Mouse (Mus musculus) kidney, postnatal 0 days (tissue): ENCODE results near the gene Gtf3c5. TPM values are rescaled to one million over a fixed set of nuclear protein-coding genes. Genes with fewer than 3 reads are reported as not detected.

Experiments used
- ATAC-seq: fragments of 200-750 bp; cut with Nextera tagmentation; replicated peaks from 2 replicates; pipeline ENCODE4 v1.8.0; 2017; ENCODE audit warnings: low read depth, moderate number of reproducible peaks, moderate TSS enrichment, moderate library complexity; ENCODE audit not compliant: low FRiP score
- DNase-seq: peaks from one replicate; pipeline ENCODE4 v3.0.0-alpha.2; 2016; ENCODE audit warnings: low spot score
- H3K27ac ChIP-seq: fragments of 300-500 bp; sonication (generic); 2 replicates; pipeline ENCODE4 v1.5.1; 2014; ENCODE audit warnings: mild to moderate bottlenecking
- H3K27me3 ChIP-seq: fragments of 300-500 bp; sonication (generic); 2 replicates; pipeline ENCODE4 v1.6.1; 2014; ENCODE audit warnings: low read length, mixed read lengths; ENCODE audit not compliant: insufficient read depth
- H3K36me3 ChIP-seq: fragments of 300-500 bp; sonication (generic); 2 replicates; pipeline ENCODE4 v1.6.1; 2014; ENCODE audit warnings: low read length, mixed read lengths; ENCODE audit not compliant: insufficient read depth
- H3K4me1 ChIP-seq: fragments of 300-500 bp; sonication (generic); replicated peaks from 2 replicates; pipeline ENCODE4 v1.6.1; 2014; ENCODE audit warnings: antibody characterized with exemption, low read length, mixed read lengths; ENCODE audit not compliant: insufficient read depth
- H3K4me2 ChIP-seq: fragments of 300-500 bp; sonication (generic); 2 replicates; pipeline ENCODE4 v1.6.1; 2014; ENCODE audit warnings: mild to moderate bottlenecking, low read length, moderate library complexity, mixed read lengths
- H3K4me3 ChIP-seq: fragments of 300-500 bp; sonication (generic); replicated peaks from 2 replicates; pipeline ENCODE4 v1.5.1; 2014; ENCODE audit warnings: low read depth, low read length
- H3K9ac ChIP-seq: fragments of 300-500 bp; sonication (generic); 2 replicates; pipeline ENCODE4 v1.6.1; 2014; ENCODE audit warnings: low read depth, low read length
- H3K9me3 ChIP-seq: fragments of 300-500 bp; sonication (generic); replicated peaks from 2 replicates; pipeline ENCODE4 v1.6.1; 2016; ENCODE audit warnings: low read length, inconsistent platforms, mixed read lengths
- CTCF ChIP-seq: IDR thresholded peaks from 2 replicates; pipeline ENCODE4 v1.5.1; 2016; ENCODE audit warnings: antibody characterized with exemption, low read depth, mild to moderate bottlenecking, moderate library complexity
- WGBS: fragments of 180-500 bp; shearing (Covaris S2); extraction: QIAGEN DNeasy Blood & Tissue Kit; methylation state at CpG from one replicate; pipeline ENCODE4 v1.1.7; 2014; 5-methylcytosine and 5-hydroxymethylcytosine counted together
- microRNA-seq: library from miRNA; unstranded; fragments of <30 nt; microRNA quantifications from one replicate; pipeline ENCODE4, GENCODE M21; 2016
- polyA plus RNA-seq: library from polyadenylated mRNA; unstranded; fragments of >200 nt; fragmentation: Nextera tagmentation; extraction: Ambion mirVana; gene quantifications from 2 replicates; pipeline ENCODE4 v1.2.1, GENCODE M21; 2015

Gtf3c5 gene
- polyA plus RNA-seq, 1 experiment from 2014 or later, result 19.6 TPM

GRCm38 (mm10) chr2:28517206-28517909 is 66.2 kb downstream of the Gtf3c5 start:
- 51% methylated on average over 5 of the region's 5 CpGs for WGBS
- TF ChIP-seq CTCF, result peak; percentile 88

More at GRCm38 (mm10) chr2:28517206-28517909, 66.2 kb downstream of the Gtf3c5 start:
- Histone ChIP-seq H3K27me3 (no peaks in the 10 kb centered on the region), H3K36me3 (no peaks in the 10 kb centered on the region), H3K4me3 (no peak overlapping the region), H3K27ac (0 out of 2 replicates have a peak overlapping the region, but pooled peaks have one; percentile 13), H3K4me1 (peaks cover 16% of the 10 kb centered on the region), H3K9me3 (no peaks in the 10 kb centered on the region), H3K9ac (no peak overlapping the region), H3K4me2 (no peak overlapping the region)
- ATAC-seq (peak; percentile 62), DNase-seq (peak; percentile 84)

Small RNAs within 50 kb of the gene (microRNA-seq; reads per million reads assigned to microRNA genes)
- not detected for gene Gm22824

Other genes starting within 250 kb of the Gtf3c5 start
- gene Ppp1r26, start 137.0 kb downstream of the Gtf3c5 start, polyA plus RNA-seq, result 2.4 and 2.8 TPM in 2 replicates
- 0.22 and 0.49 TPM in 2 replicates for gene 1700007K13Rik, start 117.4 kb downstream of the Gtf3c5 start, polyA plus RNA-seq
- gene Mrps2, start 115.7 kb downstream of the Gtf3c5 start, polyA plus RNA-seq, result 51.9 and 54.1 TPM in 2 replicates
- gene Gbgt1, start 86.9 kb downstream of the Gtf3c5 start, polyA plus RNA-seq, result 2.4 and 3.8 TPM in 2 replicates
- gene Gm10134, start 77.7 kb downstream of the Gtf3c5 start, polyA plus RNA-seq, result 10.2 and 11.1 TPM in 2 replicates
- 16.0 and 18.1 TPM in 2 replicates for gene Ralgds, start 70.6 kb downstream of the Gtf3c5 start, polyA plus RNA-seq
- not detected in 2 replicates for gene Cel, start 20.3 kb downstream of the Gtf3c5 start, polyA plus RNA-seq
- gene Gfi1b, start 38.2 kb upstream of the Gtf3c5 start, polyA plus RNA-seq, result 0.09 TPM in 1 of 2 replicates, not detected in the other
- gene Tsc1, start 57.5 kb upstream of the Gtf3c5 start, polyA plus RNA-seq, result 9.5 and 10.6 TPM in 2 replicates
- 2.0 and 2.5 TPM in 2 replicates for gene Spaca9, start 116.0 kb upstream of the Gtf3c5 start, polyA plus RNA-seq
- 1.2 and 1.3 TPM in 2 replicates for gene Ak8, start 116.4 kb upstream of the Gtf3c5 start, polyA plus RNA-seq